In genomic region chr15:42311166-42311565, GRCm38 (mm10) we compare ENCODE assay signal across 27 mouse cellular contexts.
DNase-seq lines count a peak whose midpoint lies in the region; ATAC-seq and TF ChIP-seq lines count a peak whose summit lies in the region.
"Had no signal": no experiment of that assay in that cellular context is flagged by ENCODE, and none has a peak within 500 bp of the region (broad histone marks: within the 10 kb centered on the region; RNA-seq: fewer than 3 reads in every experiment).

No protein-coding gene starts in this region.

- TF ChIP-seq POLR2A in myocyte (IDR thresholded peaks at IDR 0.05; ENCODE audit: insufficient read length, low read depth): no peak

- no peak overlapping the region for H3K4me3 ChIP-seq in forebrain, embryonic 13.5 days
- H3K4me3 ChIP-seq in forebrain, embryonic 12.5 days (replicated peaks): no peak overlapping the region
- H3K4me3 ChIP-seq in heart, embryonic 13.5 days: no peak overlapping the region
- H3K4me3 ChIP-seq in myocyte: no peak overlapping the region
- H3K4me3 ChIP-seq: erythroblast, embryonic 14.5 days; gastrocnemius, adult 2 months; kidney, embryonic 15.5 days; liver, embryonic 15.5 days; neural tube, embryonic 13.5 days had no signal

- peak; percentile 57 for ATAC-seq in forebrain, embryonic 13.5 days
- no peak for ATAC-seq in forebrain, embryonic 12.5 days (ENCODE audit: low FRiP score)
- ATAC-seq in heart, embryonic 13.5 days (ENCODE audit: extremely low read depth, insufficient number of reproducible peaks, low FRiP score, low TSS enrichment): no peak
- ATAC-seq: hindbrain, embryonic 16.5 days had no signal

- H3K4me1 ChIP-seq in forebrain, embryonic 13.5 days: no peaks in the 10 kb centered on the region; the same call in 1 of the 2 replicates
- H3K4me1 ChIP-seq in forebrain, embryonic 12.5 days: no peaks in the 10 kb centered on the region
- H3K4me1 ChIP-seq in heart, embryonic 13.5 days: peaks cover 18% of the 10 kb centered on the region
- H3K4me1 ChIP-seq: kidney, embryonic 15.5 days; liver, embryonic 15.5 days had no signal

- H3K4me2 ChIP-seq in forebrain, embryonic 13.5 days: no peak overlapping the region
- H3K4me2 ChIP-seq in forebrain, embryonic 12.5 days: no peak overlapping the region
- no peak overlapping the region; the same call in 1 of the 2 replicates for H3K4me2 ChIP-seq in heart, embryonic 13.5 days
- no peak overlapping the region for H3K4me2 ChIP-seq in myocyte (ENCODE audit: low read depth)
- H3K4me2 ChIP-seq: kidney, embryonic 15.5 days; liver, embryonic 15.5 days; midbrain, embryonic 11.5 days; neural tube, embryonic 13.5 days had no signal

- H3K79me2 ChIP-seq in myocyte (ENCODE audit: control insufficient read depth, insufficient read depth): no peaks in the 10 kb centered on the region

- 76% methylated on average over 4 of the region's 4 CpGs for WGBS in forebrain, embryonic 13.5 days
- 82% methylated on average over 4 of the region's 4 CpGs for WGBS in forebrain, embryonic 12.5 days
- WGBS in heart, embryonic 13.5 days: 45% methylated on average over 4 of the region's 4 CpGs

- no peak overlapping the region for H3K9ac ChIP-seq in forebrain, embryonic 13.5 days
- no peak overlapping the region for H3K9ac ChIP-seq in forebrain, embryonic 12.5 days
- H3K9ac ChIP-seq in heart, embryonic 13.5 days: no peak overlapping the region
- H3K9ac ChIP-seq: kidney, embryonic 15.5 days; liver, embryonic 15.5 days; neural tube, embryonic 13.5 days had no signal

- H3K36me3 ChIP-seq in forebrain, embryonic 13.5 days (ENCODE audit: poor library complexity, severe bottlenecking): no peaks in the 10 kb centered on the region
- no peaks in the 10 kb centered on the region for H3K36me3 ChIP-seq in forebrain, embryonic 12.5 days (replicated peaks)
- no peaks in the 10 kb centered on the region for H3K36me3 ChIP-seq in heart, embryonic 13.5 days
- H3K36me3 ChIP-seq in myocyte (ENCODE audit: control insufficient read depth, insufficient read depth): no peaks in the 10 kb centered on the region
- H3K36me3 ChIP-seq: G1E; kidney, embryonic 15.5 days; liver, embryonic 15.5 days; neural tube, embryonic 13.5 days had no signal

- no peak overlapping the region for H3ac ChIP-seq in myocyte (ENCODE audit: control insufficient read depth, insufficient read length)

- H3K27ac ChIP-seq in forebrain, embryonic 13.5 days: 0 out of 2 replicates have a peak overlapping the region, but pooled peaks have one; percentile 35
- no peak overlapping the region for H3K27ac ChIP-seq in forebrain, embryonic 12.5 days
- H3K27ac ChIP-seq in heart, embryonic 13.5 days (replicated peaks): 0 out of 2 replicates have a peak overlapping the region, but pooled peaks have one; percentile 9
- H3K27ac ChIP-seq: gastrocnemius, adult 2 months; kidney, embryonic 15.5 days; liver, embryonic 15.5 days; neural tube, embryonic 13.5 days had no signal

- intact Hi-C loops in heart, postnatal 36 days (cut with DNase I): no loop called here

- DNase-seq in heart, postnatal 36 days: no peak
- DNase-seq in lung, postnatal 36 days: peak; percentile 2
- DNase-seq in lung, postnatal 10 days: no peak
- no peak for DNase-seq in ovary, postnatal 14 days (ENCODE audit: low spot score)
- DNase-seq: adrenal gland, adult 8-10 months; cerebellum, adult 11 months; cerebellum, adult 9-10 months; gastrocnemius, adult 2 months; gastrocnemius, postnatal 36 days; heart, adult 18-20 months; heart, postnatal 14 days; kidney, adult 18-20 months; kidney, postnatal 36 days; right cerebral cortex, postnatal 14 days; spleen, adult 18-20 months; thymus, postnatal 14 days had no signal

- no peaks in the 10 kb centered on the region for H3K27me3 ChIP-seq in forebrain, embryonic 13.5 days
- no peaks in the 10 kb centered on the region for H3K27me3 ChIP-seq in forebrain, embryonic 12.5 days
- no peaks in the 10 kb centered on the region for H3K27me3 ChIP-seq in heart, embryonic 13.5 days (replicated peaks)
- H3K27me3 ChIP-seq in myocyte (ENCODE audit: control insufficient read depth, insufficient read depth, insufficient read length): no peaks in the 10 kb centered on the region
- H3K27me3 ChIP-seq: kidney, embryonic 15.5 days; liver, embryonic 15.5 days; neural tube, embryonic 13.5 days had no signal

- no peaks in the 10 kb centered on the region for H3K9me3 ChIP-seq in forebrain, embryonic 13.5 days (replicated peaks)
- H3K9me3 ChIP-seq in forebrain, embryonic 12.5 days: no peaks in the 10 kb centered on the region
- no peaks in the 10 kb centered on the region for H3K9me3 ChIP-seq in heart, embryonic 13.5 days
- H3K9me3 ChIP-seq: G1E; kidney, embryonic 15.5 days; liver, embryonic 15.5 days; neural tube, embryonic 13.5 days had no signal

TF ChIP-seq in myocyte, 11 proteins besides CTCF, POLR2A, EP300 and RAD21:
- TF ChIP-seq SRF (IDR thresholded peaks at IDR 0.05; ENCODE audit: control insufficient read depth, insufficient read length, low read depth) (no peak), MYOD1 (IDR thresholded peaks at IDR 0.05; ENCODE audit: control insufficient read depth in 1 of 3, insufficient read length in 2 of 3, low read depth in 2 of 3) (peak in 2 of 3 experiments; percentile 46 to 61)
